Mouse (Mus musculus): ENCODE measurements around the gene Gtpbp1. TPM values are rescaled to one million over a fixed set of nuclear protein-coding genes. Genes with fewer than 3 reads are reported as not detected.

Gtpbp1 gene
- total and polyA plus RNA-seq, 3 experiments = 25.3 to 45.3 (median 34.2) TPM

GRCm38 (mm10) chr15:79742706-79743023 is 52.0 kb downstream of the Gtpbp1 start:
- dilution Hi-C loops (cut with MboI; ENCODE audit: extremely low pct_ligation_motif_present, extremely low pct_unique_long_range_greater_than_20kb, low sequenced_read_pairs) = no loop called here
- TF ChIP-seq TCF12 (IDR thresholded peaks at IDR 0.05; ENCODE audit: low read depth, low read length) (no peak), MYC (IDR thresholded peaks at IDR 0.05; ENCODE audit: low read depth, low read length) (0 out of 2 replicates have a peak, but pooled peaks have one; percentile 10), PAX5 (IDR thresholded peaks at IDR 0.05; ENCODE audit: low read length) (no peak), POLR2A (IDR thresholded peaks at IDR 0.05; ENCODE audit: low read depth, low read length) (0 out of 2 replicates have a peak, but pooled peaks have one; percentile 5), MAZ (IDR thresholded peaks at IDR 0.05; ENCODE audit: low read depth, low read length) (no peak)

GRCm38 (mm10) chr15:79744001-79744400 is 53.4 kb downstream of the Gtpbp1 start:
- Histone ChIP-seq H3K9me3 (replicated peaks; ENCODE audit: low read length) (no peaks in the 10 kb centered on the region), H3K27ac (ENCODE audit: insufficient read depth, low read depth) (no peak overlapping the region), H3K9ac (ENCODE audit: insufficient read depth, low read depth) (no peak overlapping the region), H3K4me3 (replicated peaks in 1 of 3; ENCODE audit: low read depth in 2 of 3, low read length in 2 of 3, poor library complexity in 1 of 3) (no peak overlapping the region), H3K79me2 (replicated peaks; ENCODE audit: control insufficient read depth, extremely low read depth, insufficient read depth, poor library complexity, severe bottlenecking) (no peaks in the 10 kb centered on the region), H3K36me3 (replicated peaks in 1 of 2; ENCODE audit: control insufficient read depth in 1 of 2, insufficient read depth in 1 of 2, low read length in 1 of 2) (peaks cover 11 to 50% of the 10 kb centered on the region in 2 experiments), H3K4me2 (ENCODE audit: insufficient read depth, low read depth, poor library complexity, severe bottlenecking) (no peak overlapping the region), H3K27me3 (replicated peaks) (no peaks in the 10 kb centered on the region), H3K4me1 (ENCODE audit: control insufficient read depth in 1 of 2, insufficient read depth in 2 of 2) (peaks cover 23 to 59% of the 10 kb centered on the region in 2 experiments)
- in situ Hi-C loops (cut with MboI; ENCODE audit: low pct_ligation_motif_present, low pct_unique_long_range_greater_than_20kb, low sequenced_read_pairs) (loop anchor here (10.0 kb wide), 1 partner anchor 351 kb away; the partner anchor contains the start of genes Rpl3 and Syngr1), dilution Hi-C loops (cut with MboI; ENCODE audit: extremely low pct_ligation_motif_present, extremely low pct_unique_long_range_greater_than_20kb, low sequenced_read_pairs) (no loop called here)
- TF ChIP-seq USF2 (conservative IDR thresholded peaks at IDR 0.05; ENCODE audit: low read depth, low read length) (no peak), SIN3A (IDR thresholded peaks at IDR 0.05; ENCODE audit: low read length) (no peak), RAD21 (IDR thresholded peaks at IDR 0.05; ENCODE audit: low read depth, low read length) (no peak), MEF2A (IDR thresholded peaks at IDR 0.05; ENCODE audit: borderline replicate concordance, low read depth, low read length) (no peak), JUN (IDR thresholded peaks at IDR 0.05; ENCODE audit: insufficient read depth, low read depth, low read length) (no peak), KAT2A (IDR thresholded peaks at IDR 0.05; ENCODE audit: insufficient replicate concordance, low read length) (no peak), E2F4 (IDR thresholded peaks at IDR 0.05; ENCODE audit: insufficient replicate concordance, low read depth, low read length) (no peak), HCFC1 (IDR thresholded peaks at IDR 0.05; ENCODE audit: low read depth, low read length) (no peak), ZKSCAN1 (IDR thresholded peaks at IDR 0.05; ENCODE audit: borderline replicate concordance, low read depth, low read length) (no peak), GABPA (IDR thresholded peaks at IDR 0.05; ENCODE audit: insufficient replicate concordance, low read depth, low read length) (no peak), BHLHE40 (IDR thresholded peaks at IDR 0.05; ENCODE audit: low read depth, low read length) (no peak), ZMIZ1 (IDR thresholded peaks at IDR 0.05; ENCODE audit: low read depth, low read length) (no peak), UBTF (IDR thresholded peaks at IDR 0.05; ENCODE audit: low read depth, low read length) (no peak), ZNF384 (IDR thresholded peaks at IDR 0.05; ENCODE audit: low read depth, low read length) (no peak)
- DNase-seq (ENCODE audit: extremely low read depth) = no peak

More at GRCm38 (mm10) chr15:79742706-79743023, 52.0 kb downstream of the Gtpbp1 start:
- no peaks in the 10 kb centered on the region for H3K27me3 ChIP-seq (replicated peaks)
- peak overlapping the region; percentile 92 for H3K9ac ChIP-seq (ENCODE audit: insufficient read depth, low read depth)
- H3K4me1 ChIP-seq (ENCODE audit: control insufficient read depth in 1 of 2, insufficient read depth in 2 of 2) = peaks cover 23 to 52% of the 10 kb centered on the region in 2 experiments
- H3K36me3 ChIP-seq (replicated peaks in 1 of 2; ENCODE audit: control insufficient read depth in 1 of 2, insufficient read depth in 1 of 2, low read length in 1 of 2) = peaks cover 24 to 54% of the 10 kb centered on the region in 2 experiments
- H3K4me3 ChIP-seq (replicated peaks in 1 of 3; ENCODE audit: low read depth in 2 of 3, low read length in 2 of 3, poor library complexity in 1 of 3) = peak overlapping the region; percentile 72 to 94 (median 85)
- DNase-seq (ENCODE audit: extremely low read depth) = no peak
- in situ Hi-C loops (cut with MboI; ENCODE audit: low pct_ligation_motif_present, low pct_unique_long_range_greater_than_20kb, low sequenced_read_pairs) = loop anchor here (10.0 kb wide), 1 partner anchor 352 kb away; the partner anchor contains the start of genes Rpl3 and Syngr1
- no peaks in the 10 kb centered on the region for H3K9me3 ChIP-seq (replicated peaks; ENCODE audit: low read length)
- no peaks in the 10 kb centered on the region for H3K79me2 ChIP-seq (replicated peaks; ENCODE audit: control insufficient read depth, extremely low read depth, insufficient read depth, poor library complexity, severe bottlenecking)
- H3K27ac ChIP-seq (ENCODE audit: insufficient read depth, low read depth) = no peak overlapping the region
- peak overlapping the region; percentile 68 for H3K4me2 ChIP-seq (ENCODE audit: insufficient read depth, low read depth, poor library complexity, severe bottlenecking)

Measured in CH12.LX (cell line).